Mouse (Mus musculus): Measurements from ENCODE around the gene Gm28038. TPM values are rescaled to one million over a fixed set of nuclear protein-coding genes. Genes with fewer than 3 reads are reported as not detected.

Gm28038 gene
- not detected in 2 replicates for polyA plus RNA-seq (2015; fragmentation: Nextera tagmentation; extraction: Ambion mirVana)

DNA sequence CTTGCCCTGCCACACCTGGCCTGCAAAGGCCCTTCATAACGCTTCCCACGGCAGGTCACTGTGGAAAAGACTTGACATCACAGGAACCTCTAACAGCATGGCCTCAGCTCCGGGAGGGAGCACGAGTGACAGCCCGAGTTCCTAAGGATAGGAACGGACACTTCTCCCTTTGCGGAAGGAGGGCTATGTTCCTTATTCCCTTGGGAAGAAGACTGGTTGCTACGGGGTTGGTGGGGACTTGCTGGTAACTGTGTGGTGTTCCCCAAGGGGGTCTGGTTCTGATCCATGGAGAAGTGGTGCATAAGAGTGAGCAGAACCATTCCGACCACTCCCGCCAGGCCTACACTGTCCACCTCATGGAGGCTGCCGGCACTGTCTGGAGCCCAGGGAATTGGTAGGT lies at the start of gene Gm28038:
TSS of gene Gm28038 (plus strand) at position 301 of the 400 bp plus-strand sequence.
- 93% methylated on average over 11 of the region's 11 CpGs for WGBS
- no peak within 1 kb of the TSS for H3K27ac ChIP-seq (replicated peaks)
- no peak within 1 kb of the TSS for H3K4me2 ChIP-seq
- no peak for ATAC-seq (ENCODE audit: low FRiP score)
- H3K4me1 ChIP-seq: peaks cover 10% of the 10 kb centered on the region
- no peaks in the 10 kb centered on the region for H3K27me3 ChIP-seq (replicated peaks)
- H3K4me3 ChIP-seq (replicated peaks): no peak within 1 kb of the TSS
- peaks cover 18% of the 10 kb centered on the region for H3K36me3 ChIP-seq
- H3K9me3 ChIP-seq (replicated peaks): no peaks in the 10 kb centered on the region
- no peak within 1 kb of the TSS for H3K9ac ChIP-seq (replicated peaks)

DNA sequence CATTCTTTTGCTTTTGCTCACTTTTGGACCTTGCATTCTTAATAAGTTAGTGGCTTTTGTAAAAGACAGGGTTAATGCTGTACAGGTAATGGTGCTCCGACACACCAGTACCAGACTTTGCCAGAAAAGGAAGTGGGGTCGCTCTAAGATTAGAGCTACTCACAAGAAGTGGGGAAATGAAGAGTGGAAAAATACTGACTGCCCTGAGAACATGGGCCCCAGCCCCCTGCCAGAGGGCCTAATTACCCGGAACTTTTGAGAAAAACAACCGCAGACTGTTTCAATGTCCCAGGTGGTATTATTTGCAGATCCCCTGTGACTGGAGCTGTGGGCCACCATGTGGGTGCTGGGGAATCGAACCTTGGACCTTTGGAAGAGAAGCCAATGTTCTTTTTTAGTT lies 45.2 kb upstream of the Gm28038 start:
- 84% methylated on average over 5 of the region's 5 CpGs for WGBS
- no peak overlapping the region for H3K9ac ChIP-seq (replicated peaks)
- no peak for ATAC-seq (ENCODE audit: low FRiP score)

DNA sequence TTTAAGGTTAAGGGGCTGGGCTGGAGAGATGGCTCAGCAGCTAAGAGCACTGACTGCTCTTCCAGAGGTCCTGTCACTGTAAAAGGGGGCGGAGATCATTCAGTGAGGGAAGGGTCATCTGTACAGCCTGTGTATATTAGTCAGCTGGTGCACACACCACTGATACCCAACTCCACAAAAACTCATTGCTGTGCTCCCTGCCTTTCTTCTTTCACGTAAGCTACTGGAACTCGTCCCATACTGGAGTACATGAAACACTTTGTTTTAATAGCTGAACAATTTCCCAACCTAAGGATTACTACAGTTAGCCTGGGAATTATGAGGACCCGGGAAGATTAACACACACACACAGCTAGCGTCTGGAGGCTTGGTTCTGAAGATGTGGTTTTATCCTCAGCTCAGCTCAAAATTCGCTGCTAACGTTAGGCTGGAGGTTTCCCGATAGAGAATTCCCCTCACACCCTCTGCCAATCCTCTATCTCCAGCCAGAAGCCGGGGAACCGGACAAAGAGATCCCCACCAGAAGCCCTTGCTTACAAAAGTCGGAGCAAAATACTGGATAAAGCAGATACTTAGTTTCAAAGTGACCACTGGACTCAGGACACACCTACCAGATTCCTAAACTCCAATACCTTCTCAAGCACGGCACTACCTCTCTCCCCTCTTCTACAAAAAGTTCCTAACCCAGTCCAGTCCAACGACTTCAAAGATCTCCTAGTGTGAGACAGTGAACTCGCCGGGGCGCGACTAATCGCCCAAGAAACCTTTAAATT lies 44.2 kb upstream of the Gm28038 start:
- 5% methylated on average over 18 of the region's 18 CpGs for WGBS
- no peaks in the 10 kb centered on the region for H3K27me3 ChIP-seq (replicated peaks)
- peak overlapping the region; percentile 63 for H3K9ac ChIP-seq (replicated peaks)
- peaks cover 30% of the 10 kb centered on the region for H3K4me1 ChIP-seq
- peak; percentile 7; the same call in 1 of the 2 replicates for ATAC-seq (ENCODE audit: low FRiP score)
- peak overlapping the region; percentile 78 for H3K4me2 ChIP-seq
- peak overlapping the region; percentile 84 for H3K4me3 ChIP-seq (replicated peaks)
- no peaks in the 10 kb centered on the region for H3K9me3 ChIP-seq (replicated peaks)
- peak overlapping the region; percentile 84 for H3K27ac ChIP-seq (replicated peaks)
- H3K36me3 ChIP-seq: peaks cover 19% of the 10 kb centered on the region

More for the DNA sequence above, 45.2 kb upstream of the Gm28038 start:
- H3K9me3 ChIP-seq (replicated peaks): no peaks in the 10 kb centered on the region
- no peak overlapping the region for H3K4me3 ChIP-seq (replicated peaks)
- no peak overlapping the region for H3K27ac ChIP-seq (replicated peaks)
- no peaks in the 10 kb centered on the region for H3K27me3 ChIP-seq (replicated peaks)
- H3K4me1 ChIP-seq: peaks cover 30% of the 10 kb centered on the region
- no peak overlapping the region for H3K4me2 ChIP-seq
- H3K36me3 ChIP-seq: peaks cover 10% of the 10 kb centered on the region

DNA sequence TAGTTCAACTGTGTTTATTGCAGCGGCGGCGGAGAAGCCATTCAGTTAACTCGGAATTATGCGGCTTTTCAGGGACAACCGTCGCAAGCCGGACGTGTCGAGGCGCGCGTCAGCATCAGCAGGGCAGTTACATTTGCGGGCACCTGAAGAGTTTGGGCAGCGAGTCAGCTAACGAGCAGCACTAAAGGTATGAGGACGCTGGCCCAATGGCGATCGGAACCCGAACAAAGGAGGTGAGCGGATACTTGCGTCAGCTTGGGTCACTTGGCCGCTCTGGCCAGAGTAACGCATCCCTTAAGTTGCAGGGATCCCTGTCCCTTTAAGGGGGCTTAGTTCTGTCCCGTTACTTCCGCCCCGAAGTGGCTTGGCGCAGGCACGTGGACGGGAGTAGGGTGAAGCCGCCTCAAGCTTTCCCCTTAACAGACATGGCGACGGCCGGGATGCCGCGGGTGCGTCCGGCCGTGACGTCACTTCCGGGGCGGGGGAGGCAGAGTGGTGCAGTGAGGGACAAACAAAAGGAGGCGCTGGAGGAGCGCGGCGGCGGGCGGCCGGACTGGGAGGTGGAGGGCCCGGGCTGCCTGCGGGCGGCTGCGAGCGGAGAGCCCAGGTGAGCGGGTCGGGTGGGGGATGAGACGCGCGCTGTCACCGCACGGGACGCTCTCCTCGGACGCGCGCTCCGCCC lies 43.5 kb upstream of the Gm28038 start, which contains the start of gene Lrrc8a:
TSS of gene Lrrc8a (plus strand) at position 517 of the 682 bp plus-strand sequence.
- whole genome bisulfite sequencing: under 1% methylated on average over 64 of the region's 67 CpGs
- peaks cover 26% of the 10 kb centered on the region for H3K36me3 ChIP-seq
- H3K27ac ChIP-seq (replicated peaks): peak within 1 kb of the TSS; percentile 94
- no peaks in the 10 kb centered on the region for H3K27me3 ChIP-seq (replicated peaks)
- H3K9ac ChIP-seq (replicated peaks): peak within 1 kb of the TSS; percentile 92
- H3K4me1 ChIP-seq: peaks cover 36% of the 10 kb centered on the region
- ATAC-seq (ENCODE audit: low FRiP score): peak; percentile 98
- peak within 1 kb of the TSS; percentile 84 for H3K4me3 ChIP-seq (replicated peaks)
- H3K4me2 ChIP-seq: peak within 1 kb of the TSS; percentile 78
- H3K9me3 ChIP-seq (replicated peaks): no peaks in the 10 kb centered on the region

- under 1% methylated on average over 39 of the region's 42 CpGs for WGBS
- Histone ChIP-seq H3K36me3 (peaks cover 30% of the 10 kb centered on the region), H3K4me3 (replicated peaks) (peak overlapping the region; percentile 84), H3K9me3 (replicated peaks) (no peaks in the 10 kb centered on the region), H3K9ac (replicated peaks) (peak overlapping the region; percentile 92), H3K4me1 (peaks cover 41% of the 10 kb centered on the region), H3K4me2 (peak overlapping the region; percentile 78), H3K27ac (replicated peaks) (peak overlapping the region; percentile 94), H3K27me3 (replicated peaks) (no peaks in the 10 kb centered on the region)
- ATAC-seq (ENCODE audit: low FRiP score): peak; percentile 87
These were observed 43.0 kb upstream of the Gm28038 start for GRCm38 (mm10) chr2:30237881-30238280.

GRCm38 (mm10) chr2:30238906-30239465 lies 41.9 kb upstream of the Gm28038 start:
- peak overlapping the region; percentile 84 for H3K4me3 ChIP-seq (replicated peaks)
- 89% methylated on average over 3 of the region's 3 CpGs for WGBS
- no peak for ATAC-seq (ENCODE audit: low FRiP score)
- no peak overlapping the region; the same call in 1 of the 2 replicates for H3K27ac ChIP-seq (replicated peaks)
- peak overlapping the region; percentile 78 for H3K4me2 ChIP-seq
- peaks cover 40% of the 10 kb centered on the region for H3K36me3 ChIP-seq
- H3K27me3 ChIP-seq (replicated peaks): no peaks in the 10 kb centered on the region
- peak overlapping the region; percentile 92 for H3K9ac ChIP-seq (replicated peaks)
- H3K9me3 ChIP-seq (replicated peaks): no peaks in the 10 kb centered on the region
- peaks cover 49% of the 10 kb centered on the region for H3K4me1 ChIP-seq

GRCm38 (mm10) chr2:30239777-30240176 lies 41.1 kb upstream of the Gm28038 start:
- no peaks in the 10 kb centered on the region for H3K9me3 ChIP-seq (replicated peaks)
- no peak overlapping the region for H3K27ac ChIP-seq (replicated peaks)
- H3K27me3 ChIP-seq (replicated peaks): no peaks in the 10 kb centered on the region
- peaks cover 48% of the 10 kb centered on the region for H3K36me3 ChIP-seq
- H3K9ac ChIP-seq (replicated peaks): no peak overlapping the region
- H3K4me1 ChIP-seq: peaks cover 49% of the 10 kb centered on the region
- 75% methylated on average over 4 of the region's 4 CpGs for WGBS
- peak overlapping the region; percentile 78 for H3K4me2 ChIP-seq
- ATAC-seq (ENCODE audit: low FRiP score): no peak
- H3K4me3 ChIP-seq (replicated peaks): no peak overlapping the region

DNA sequence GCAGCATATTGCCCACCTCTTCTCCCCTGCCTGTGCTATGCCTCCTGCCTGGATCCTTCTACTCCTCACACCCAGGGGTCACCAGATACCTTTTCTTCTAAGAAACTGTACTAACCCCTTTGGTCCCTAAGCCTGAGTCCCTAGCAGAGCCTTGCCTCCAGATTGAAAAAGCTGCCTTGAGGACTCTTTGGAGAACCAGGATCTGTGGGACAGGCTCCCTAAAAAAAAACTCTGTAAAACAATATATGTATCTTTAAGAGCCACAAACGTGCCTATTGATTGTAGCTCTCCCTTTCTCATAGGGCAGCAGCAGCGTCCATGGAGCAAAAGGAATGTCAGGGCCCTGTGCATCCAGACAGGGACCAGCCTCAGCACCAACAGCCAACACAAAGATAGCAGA lies 40.6 kb upstream of the Gm28038 start, which contains the start of gene Gm28035:
TSS of gene Gm28035 (plus strand) at position 301 of the 400 bp plus-strand sequence.
- Histone ChIP-seq H3K27ac (replicated peaks) (no peak within 1 kb of the TSS; the same call in 1 of the 2 replicates), H3K4me1 (peaks cover 49% of the 10 kb centered on the region), H3K9me3 (replicated peaks) (no peaks in the 10 kb centered on the region), H3K4me2 (peak within 1 kb of the TSS; percentile 78), H3K9ac (replicated peaks) (no peak within 1 kb of the TSS), H3K4me3 (replicated peaks) (no peak within 1 kb of the TSS; the same call in 1 of the 2 replicates), H3K36me3 (peaks cover 50% of the 10 kb centered on the region), H3K27me3 (replicated peaks) (no peaks in the 10 kb centered on the region)
- 89% methylated on average over 2 of the region's 2 CpGs for WGBS
- no peak for ATAC-seq (ENCODE audit: low FRiP score)

DNA sequence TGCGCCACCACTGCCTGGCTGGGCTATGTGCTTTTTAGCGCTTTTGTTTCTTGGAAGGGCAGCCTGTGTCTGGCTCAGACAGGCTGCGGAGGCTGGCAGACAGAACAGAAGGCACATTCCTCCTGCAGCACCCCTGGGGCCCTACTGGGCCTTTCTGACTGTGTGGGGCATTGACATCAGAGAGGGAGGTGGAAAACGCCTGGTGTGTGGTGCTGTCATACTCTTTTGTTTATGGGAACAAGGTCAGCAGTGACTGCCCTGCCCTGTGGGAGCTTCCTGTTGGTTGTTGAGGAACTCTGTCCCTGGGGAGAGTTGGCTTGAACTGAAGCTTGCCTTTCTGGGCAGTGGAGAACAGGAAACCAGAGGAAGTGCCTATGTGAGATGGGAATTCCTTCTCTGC lies 38.3 kb upstream of the Gm28038 start:
- Histone ChIP-seq H3K27me3 (replicated peaks) (no peaks in the 10 kb centered on the region), H3K4me1 (peaks cover 46% of the 10 kb centered on the region), H3K9ac (replicated peaks) (no peak overlapping the region), H3K4me2 (no peak overlapping the region), H3K36me3 (peaks cover 56% of the 10 kb centered on the region), H3K4me3 (replicated peaks) (no peak overlapping the region), H3K9me3 (replicated peaks) (no peaks in the 10 kb centered on the region), H3K27ac (replicated peaks) (no peak overlapping the region)
- 31% methylated on average over 4 of the region's 4 CpGs for WGBS
- no peak for ATAC-seq (ENCODE audit: low FRiP score)

GRCm38 (mm10) chr2:30243391-30243790 lies 37.5 kb upstream of the Gm28038 start:
- no peak overlapping the region for H3K4me2 ChIP-seq
- H3K4me1 ChIP-seq: peaks cover 44% of the 10 kb centered on the region
- H3K27me3 ChIP-seq (replicated peaks): no peaks in the 10 kb centered on the region
- H3K9ac ChIP-seq (replicated peaks): no peak overlapping the region
- no peak overlapping the region for H3K27ac ChIP-seq (replicated peaks)
- H3K36me3 ChIP-seq: peaks cover 61% of the 10 kb centered on the region
- H3K9me3 ChIP-seq (replicated peaks): no peaks in the 10 kb centered on the region
- WGBS: 94% methylated on average over 4 of the region's 4 CpGs
- H3K4me3 ChIP-seq (replicated peaks): no peak overlapping the region
- ATAC-seq (ENCODE audit: low FRiP score): no peak

DNA sequence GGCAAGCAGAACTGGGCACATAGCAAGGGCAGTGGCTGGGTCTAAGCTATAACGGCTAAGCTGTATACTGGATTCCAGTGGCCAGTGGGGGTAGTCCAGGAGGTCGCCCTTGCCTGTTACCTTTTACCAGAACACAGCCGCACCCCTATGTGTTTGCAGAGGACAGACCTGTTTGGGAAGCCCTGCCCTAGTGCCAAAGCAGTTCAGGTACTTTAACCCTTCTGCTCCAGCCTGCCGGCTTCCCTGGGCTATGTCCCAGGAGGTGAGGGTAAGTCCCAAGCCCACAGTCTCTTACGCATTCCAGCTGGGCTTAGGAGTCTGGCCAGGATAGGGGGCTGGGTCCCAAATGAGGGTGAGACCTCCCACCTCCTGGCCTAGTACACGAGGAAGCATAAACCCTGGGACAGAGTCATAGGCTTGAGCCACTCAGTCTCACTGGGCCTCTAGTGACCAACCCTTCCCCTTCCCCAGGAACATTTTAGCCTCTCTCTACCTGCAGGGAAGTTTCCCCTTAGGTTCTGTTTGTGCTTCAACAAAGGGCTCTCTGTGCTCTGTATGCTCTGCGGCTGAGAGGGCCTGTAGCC lies 36.2 kb upstream of the Gm28038 start:
- H3K4me2 ChIP-seq: no peak overlapping the region
- H3K27ac ChIP-seq (replicated peaks): no peak overlapping the region
- H3K9me3 ChIP-seq (replicated peaks): no peaks in the 10 kb centered on the region
- no peak for ATAC-seq (ENCODE audit: low FRiP score)
- H3K4me1 ChIP-seq: peaks cover 31% of the 10 kb centered on the region
- H3K4me3 ChIP-seq (replicated peaks): no peak overlapping the region
- H3K36me3 ChIP-seq: peaks cover 70% of the 10 kb centered on the region
- WGBS: 83% methylated on average over 7 of the region's 7 CpGs
- H3K9ac ChIP-seq (replicated peaks): no peak overlapping the region
- no peaks in the 10 kb centered on the region for H3K27me3 ChIP-seq (replicated peaks)
